Mouse (Mus musculus) heart, adult 2 months (tissue): Measurements from ENCODE around the gene Acsf3. TPM values are rescaled to one million over a fixed set of nuclear protein-coding genes. Genes with fewer than 3 reads are reported as not detected.

Experiments used
- DNase-seq, 2 experiments: peaks; one replicate each; pipeline ENCODE4 v3.0.0; 2021
- H3K27ac ChIP-seq: fragments of 200-600 bp; 2 replicates; pipeline ENCODE4 v1.8.1; 2022
- H3K27me3 ChIP-seq: fragments of 200-500 bp; 2 replicates; pipeline ENCODE4 v1.6.1; 2012; ENCODE audit warnings: mild to moderate bottlenecking, low read length, inconsistent platforms, mixed read lengths; ENCODE audit not compliant: control insufficient read depth, insufficient read depth
- H3K36me3 ChIP-seq: fragments of 200-500 bp; 2 replicates; pipeline ENCODE4 v1.6.1; 2012; ENCODE audit warnings: low read length, inconsistent platforms; ENCODE audit not compliant: control insufficient read depth, insufficient read depth
- H3K4me1 ChIP-seq: fragments of 200-500 bp; 2 replicates; pipeline ENCODE4 v1.6.1; 2011; ENCODE audit warnings: low read length; ENCODE audit not compliant: control insufficient read depth, insufficient read depth
- H3K4me3 ChIP-seq: fragments of 200-600 bp; 2 replicates; pipeline ENCODE4 v1.8.1; 2022
- H3K79me2 ChIP-seq: fragments of 200-500 bp; replicated peaks from 2 replicates; pipeline ENCODE4 v1.6.1; 2012; ENCODE audit warnings: mild to moderate bottlenecking, inconsistent platforms, low read length, moderate library complexity, mixed read lengths; ENCODE audit not compliant: control insufficient read depth, insufficient read depth
- H3K9ac ChIP-seq: fragments of 200-500 bp; 2 replicates; pipeline ENCODE4 v1.6.1; 2012; ENCODE audit warnings: low read depth, mild to moderate bottlenecking, control low read depth, inconsistent platforms, low read length, mixed read lengths
- CTCF ChIP-seq: fragments of 200-600 bp; IDR thresholded peaks from 2 replicates; pipeline ENCODE4 v1.8.1; 2022; ENCODE audit warnings: antibody characterized with exemption, mild to moderate bottlenecking, moderate library complexity
- EP300 ChIP-seq: fragments of 200-500 bp; IDR thresholded peaks from 2 replicates; pipeline ENCODE4 v1.6.1; 2011; ENCODE audit warnings: low read depth, low read length, control low read depth; ENCODE audit not compliant: insufficient read depth
- POLR2A ChIP-seq: fragments of 200-500 bp; IDR thresholded peaks from 2 replicates; pipeline ENCODE4 v1.6.1; 2011; ENCODE audit warnings: mild to moderate bottlenecking, low read depth, low read length, control low read depth; ENCODE audit not compliant: insufficient read depth
- WGBS: fragments of 180-500 bp; shearing (Covaris S2); methylation state at CpG from one replicate; pipeline ENCODE4 v1.1.7; 2018; 5-methylcytosine and 5-hydroxymethylcytosine counted together
- intact Hi-C: fragments of 180-260 bp; cut with DNase I; formaldehyde crosslinking; loops from one replicate; pipeline ENCODE4 v1.15.1; 2025
- polyA plus RNA-seq: library from polyadenylated mRNA; depleted of rRNA; stranded (reverse); fragments of >200 nt; gene quantifications from 2 replicates; pipeline ENCODE4 v1.2.3, GENCODE M21; 2012; rRNA removed
- total RNA-seq, 2 experiments: library from RNA; stranded (reverse); gene quantifications; 2 replicates each; pipeline ENCODE4 v1.2.3; 2021

Gene Acsf3
- total and polyA plus RNA-seq, 3 experiments = 25.1 to 29.6 (median 25.6) TPM

DNA sequence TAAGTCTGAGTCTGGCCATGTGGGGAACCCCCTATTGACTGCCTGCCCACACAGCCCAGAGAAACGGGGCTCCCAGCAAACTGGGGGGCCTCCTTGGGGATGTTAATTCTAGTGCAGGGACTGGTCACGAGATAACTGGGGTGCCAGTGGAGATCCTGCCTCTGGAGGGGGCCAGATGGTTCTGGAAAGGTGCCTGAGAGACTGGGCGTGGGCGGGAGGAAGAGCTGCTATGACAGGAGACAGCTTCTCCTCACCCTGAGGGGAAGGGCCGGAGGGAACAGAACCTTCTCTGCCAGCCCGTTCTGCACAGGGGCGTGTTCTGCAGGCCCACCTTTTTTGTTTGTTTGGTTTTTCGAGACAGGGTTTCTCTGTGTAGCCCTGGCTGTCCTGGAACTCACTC, 90.9 kb downstream of the Acsf3 start:
- intact Hi-C loops = no loop called here
- Histone ChIP-seq H3K4me1 (no peaks in the 10 kb centered on the region), H3K4me3 (no peak overlapping the region), H3K27me3 (no peaks in the 10 kb centered on the region; the same call in 1 of the 2 replicates), H3K36me3 (no peaks in the 10 kb centered on the region), H3K9ac (no peak overlapping the region), H3K27ac (no peak overlapping the region), H3K79me2 (no peaks in the 10 kb centered on the region)
- 79% methylated on average over 8 of the region's 8 CpGs for WGBS
- TF ChIP-seq EP300 = no peak
- TF ChIP-seq POLR2A = no peak
- TF ChIP-seq CTCF = no peak
- no peak for DNase-seq

Other genes starting within 250 kb of the Acsf3 start
- 10 to 100 TPM; 14.0 to 14.8 TPM for gene Piezo1, start 224.2 kb upstream of the Acsf3 start, total RNA-seq
- gene Piezo1, start 224.2 kb upstream of the Acsf3 start, polyA plus RNA-seq = 48.5 and 55.5 TPM in 2 replicates
- 1 to 10 TPM; 2.0 to 2.7 TPM for gene Cdt1, start 207.5 kb upstream of the Acsf3 start, total RNA-seq
- 3.2 and 3.5 TPM in 2 replicates for gene Cdt1, start 207.5 kb upstream of the Acsf3 start, polyA plus RNA-seq
- 10 to 100 TPM; 36.6 to 38.5 TPM for gene Aprt, start 198.6 kb upstream of the Acsf3 start, total RNA-seq
- 42.1 and 45.1 TPM in 2 replicates for gene Aprt, start 198.6 kb upstream of the Acsf3 start, polyA plus RNA-seq
- 1 to 10 TPM; 3.1 to 3.2 TPM for gene Galns, start 164.0 kb upstream of the Acsf3 start, total RNA-seq
- 4.9 and 5.0 TPM in 2 replicates for gene Galns, start 164.0 kb upstream of the Acsf3 start, polyA plus RNA-seq
- gene Trappc2l, start 163.8 kb upstream of the Acsf3 start, total RNA-seq = 10 to 100 TPM; 58.6 to 65.4 TPM
- 161 and 207 TPM in 2 replicates for gene Trappc2l, start 163.8 kb upstream of the Acsf3 start, polyA plus RNA-seq
- under 1 TPM in 1 of 2 experiments, not detected in 1; 0.52 TPM for gene Pabpn1l, start 152.7 kb upstream of the Acsf3 start, total RNA-seq
- gene Pabpn1l, start 152.7 kb upstream of the Acsf3 start, polyA plus RNA-seq = 0.10 TPM in 1 of 2 replicates, not detected in the other
- gene Cbfa2t3, start 76.4 kb upstream of the Acsf3 start, total RNA-seq = 10 to 100 TPM; 21.8 to 22.3 TPM
- 10.2 and 10.9 TPM in 2 replicates for gene Cbfa2t3, start 76.4 kb upstream of the Acsf3 start, polyA plus RNA-seq
- not detected for gene Cdh15, start 72.5 kb downstream of the Acsf3 start, total RNA-seq
- not detected in 2 replicates for gene Cdh15, start 72.5 kb downstream of the Acsf3 start, polyA plus RNA-seq